Mouse (Mus musculus): ENCODE measurements around the gene Psg17.

DNA sequence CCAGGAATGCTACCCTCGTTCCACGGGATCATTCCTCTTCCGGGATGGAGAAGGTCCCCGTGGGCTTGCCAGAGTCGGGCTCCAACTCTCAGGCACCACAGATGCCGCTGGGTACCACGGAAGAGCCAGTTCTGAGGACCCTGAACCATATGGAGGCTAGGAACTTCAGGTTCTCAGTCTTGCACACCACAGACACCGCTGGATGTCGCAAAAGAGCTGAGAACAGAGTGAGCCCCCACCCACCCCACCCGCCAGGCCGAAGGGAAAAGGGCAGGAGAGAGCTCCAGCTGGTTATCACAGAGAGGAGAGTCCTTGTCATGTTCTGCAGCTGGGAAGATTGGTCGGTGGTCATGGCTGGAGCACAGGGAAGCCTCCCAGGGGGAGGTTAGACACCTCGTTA lies 10.9 kb upstream of the Psg17 start:
- no peak for TF ChIP-seq CTCF (IDR thresholded peaks at IDR 0.05; ENCODE audit: low read depth, low read length)
- no peak for TF ChIP-seq POLR2A (IDR thresholded peaks at IDR 0.05; ENCODE audit: borderline replicate concordance, low read depth, low read length)
